Mouse (Mus musculus) erythroblast, embryonic 14.5 days (primary cell): ENCODE measurements around the gene Gzmm.

Source experiments
- GATA1 ChIP-seq: IDR thresholded peaks from 2 replicates; pipeline ENCODE4 v1.6.1; 2012; ENCODE audit warnings: low read length, inconsistent platforms, mixed read lengths
- TAL1 ChIP-seq: IDR thresholded peaks from 3 replicates; pipeline ENCODE4 v1.6.1; 2012; ENCODE audit warnings: low read length, inconsistent platforms, mixed read lengths

- TF ChIP-seq TAL1: peak; percentile 95
- TF ChIP-seq GATA1: peak; percentile 73
These were observed 23.8 kb downstream of the Gzmm start for GRCm38 (mm10) chr10:79712499-79713126.
